Mouse (Mus musculus) hindbrain, embryonic 10.5 days (tissue): ENCODE measurements around the gene Phlda2. TPM values are rescaled to one million over a fixed set of nuclear protein-coding genes. Genes with fewer than 3 reads are reported as not detected.

Experiments
- DNase-seq: peaks from one replicate; pipeline ENCODE4 v3.0.0-alpha.2; 2017; ENCODE audit warnings: low spot score
- H3K27ac ChIP-seq: fragments of 300-500 bp; sonication (generic); 2 replicates; pipeline ENCODE4 v1.5.1; 2016; ENCODE audit warnings: mild to moderate bottlenecking, moderate library complexity
- H3K27me3 ChIP-seq: fragments of 300-500 bp; sonication (generic); 2 replicates; pipeline ENCODE4 v1.6.1; 2016; ENCODE audit warnings: mild to moderate bottlenecking; ENCODE audit not compliant: poor library complexity, insufficient read depth, severe bottlenecking
- H3K36me3 ChIP-seq: fragments of 300-500 bp; sonication (generic); 2 replicates; pipeline ENCODE4 v1.6.1; 2016; ENCODE audit warnings: mild to moderate bottlenecking, moderate library complexity
- H3K4me1 ChIP-seq: fragments of 300-500 bp; sonication (generic); replicated peaks from 2 replicates; pipeline ENCODE4 v1.6.1; 2016; ENCODE audit warnings: mild to moderate bottlenecking
- H3K4me3 ChIP-seq: fragments of 300-500 bp; sonication (generic); 2 replicates; pipeline ENCODE4 v1.5.1; 2016; ENCODE audit warnings: mild to moderate bottlenecking, moderate library complexity
- H3K9me3 ChIP-seq: fragments of 300-500 bp; sonication (generic); 2 replicates; pipeline ENCODE4 v1.6.1; 2016; ENCODE audit warnings: mild to moderate bottlenecking, moderate library complexity
- WGBS: fragments of 180-500 bp; shearing (Covaris S2); methylation state at CpG from one replicate; pipeline ENCODE4 v1.1.7; 2016; 5-methylcytosine and 5-hydroxymethylcytosine counted together
- polyA plus RNA-seq: library from polyadenylated mRNA; unstranded; fragments of >200 nt; fragmentation: Nextera tagmentation; extraction: Ambion mirVana; gene quantifications from 2 replicates; pipeline ENCODE4 v1.2.1, GENCODE M21; 2016

Phlda2 gene
- polyA plus RNA-seq, 1 experiment from 2014 or later = 0.92 TPM

DNA sequence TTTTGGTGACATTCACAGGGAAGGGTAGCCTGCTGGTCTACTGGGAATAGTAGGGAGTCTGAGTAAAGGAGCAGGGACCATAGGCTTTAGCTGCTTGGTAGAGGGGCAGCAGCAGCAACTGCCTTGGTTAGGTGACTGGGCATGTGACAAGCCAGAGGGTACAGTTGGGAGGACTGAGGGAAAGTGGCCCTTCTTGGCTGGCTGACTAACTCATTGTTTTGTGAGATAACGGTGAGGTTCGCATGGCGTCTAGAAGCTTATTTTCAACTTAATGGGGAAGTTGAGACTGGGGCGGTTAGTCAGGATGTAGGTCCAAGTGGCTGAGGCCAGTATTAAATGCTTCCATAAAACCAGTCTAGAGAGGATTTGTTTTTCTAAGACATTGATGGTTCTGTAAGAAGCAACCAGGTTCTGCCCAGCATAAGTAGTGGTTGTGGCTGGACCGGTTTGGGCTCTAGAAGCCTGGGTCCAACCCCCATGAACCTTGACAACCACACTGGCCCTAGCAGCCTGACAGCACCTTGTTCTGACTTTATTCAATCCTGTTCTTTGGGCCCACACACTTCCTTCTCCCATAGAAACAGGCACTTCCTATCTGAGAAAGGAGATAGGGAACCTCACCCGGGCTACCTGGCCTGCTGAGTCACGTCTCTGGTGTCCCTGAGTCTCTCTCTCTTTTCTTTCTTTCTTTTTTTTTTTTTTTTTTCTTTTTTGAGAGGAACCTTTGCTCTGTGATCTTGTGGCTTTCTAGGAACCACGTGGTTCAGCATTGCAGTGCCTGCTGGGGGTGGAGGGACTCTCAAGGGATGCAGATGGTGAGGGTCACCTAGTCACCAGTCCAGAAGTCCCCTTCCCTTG lies 7.6 kb downstream of the Phlda2 start:
- no peaks in the 10 kb centered on the region for H3K9me3 ChIP-seq
- H3K27me3 ChIP-seq = peaks cover 35% of the 10 kb centered on the region
- WGBS = 84% methylated on average over 8 of the region's 8 CpGs
- no peaks in the 10 kb centered on the region for H3K36me3 ChIP-seq
- no peak overlapping the region for H3K4me3 ChIP-seq
- no peak for DNase-seq
- H3K4me1 ChIP-seq = peaks cover 4% of the 10 kb centered on the region; the same call in 1 of the 2 replicates
- no peak overlapping the region for H3K27ac ChIP-seq

DNA sequence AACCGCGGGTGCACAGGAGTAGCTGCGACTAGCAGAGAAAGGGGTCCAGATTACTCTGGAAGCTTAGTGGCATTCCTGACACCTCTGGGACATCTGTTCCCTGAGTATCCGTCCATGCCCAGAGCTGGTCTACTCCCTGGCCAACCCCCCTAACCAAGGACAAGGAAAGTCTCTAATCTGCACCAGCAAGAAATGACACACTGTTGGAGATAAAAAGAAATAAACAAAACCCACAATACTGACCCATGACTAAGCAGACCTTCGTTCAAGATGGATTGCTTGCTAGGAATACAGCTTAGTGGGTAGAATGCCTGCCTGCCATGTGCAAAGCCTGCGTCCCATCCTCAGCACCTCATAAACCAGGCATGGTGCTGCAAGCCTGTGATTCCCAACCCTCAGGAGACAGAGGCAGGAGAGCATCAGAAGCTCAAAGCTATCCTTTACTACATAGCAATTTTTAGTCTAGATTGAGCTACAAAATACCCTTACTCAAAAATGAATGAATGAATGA lies 9.3 kb downstream of the Phlda2 start:
- H3K27me3 ChIP-seq = peaks cover 27% of the 10 kb centered on the region
- H3K9me3 ChIP-seq = no peaks in the 10 kb centered on the region
- H3K36me3 ChIP-seq = no peaks in the 10 kb centered on the region
- peaks cover 6% of the 10 kb centered on the region; the same call in 1 of the 2 replicates for H3K4me1 ChIP-seq
- no peak for DNase-seq
- H3K4me3 ChIP-seq = no peak overlapping the region
- H3K27ac ChIP-seq = no peak overlapping the region
- WGBS = 90% methylated on average over 6 of the region's 6 CpGs

GRCm38 (mm10) chr7:143489735-143490134 lies 13.2 kb downstream of the Phlda2 start:
- WGBS = 85% methylated on average over 6 of the region's 6 CpGs

DNA sequence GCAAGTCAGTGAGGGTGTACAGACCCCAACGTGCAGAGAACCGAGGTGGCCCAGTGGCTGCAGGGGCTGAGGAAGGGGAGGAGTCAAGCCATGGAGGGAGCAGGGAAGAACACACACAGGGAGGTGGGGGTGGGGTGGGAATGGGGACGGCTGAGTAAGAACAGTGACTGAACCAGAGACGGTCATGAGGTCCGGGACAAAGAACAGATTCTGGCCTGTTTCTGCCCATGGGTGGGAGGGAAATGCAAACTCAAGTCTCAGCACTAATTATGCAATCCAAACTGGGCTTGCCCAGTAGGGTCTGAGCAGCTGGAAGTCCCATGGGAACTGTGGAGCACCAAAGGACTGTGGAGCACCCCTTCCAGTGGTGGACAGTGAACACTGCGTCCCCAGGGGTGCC lies 20.4 kb downstream of the Phlda2 start:
- 16% methylated on average over 6 of the region's 6 CpGs for whole genome bisulfite sequencing
- Histone ChIP-seq H3K9me3 (no peaks in the 10 kb centered on the region), H3K4me3 (no peak overlapping the region), H3K4me1 (peaks cover 17% of the 10 kb centered on the region), H3K36me3 (no peaks in the 10 kb centered on the region), H3K27me3 (peaks cover 32% of the 10 kb centered on the region), H3K27ac (peak overlapping the region; percentile 56)
- no peak for DNase-seq

More at GRCm38 (mm10) chr7:143489735-143490134, 13.2 kb downstream of the Phlda2 start:
- Histone ChIP-seq H3K27ac (no peak overlapping the region), H3K4me3 (no peak overlapping the region), H3K36me3 (no peaks in the 10 kb centered on the region), H3K4me1 (peaks cover 6% of the 10 kb centered on the region; the same call in 1 of the 2 replicates), H3K9me3 (no peaks in the 10 kb centered on the region), H3K27me3 (peaks cover 26% of the 10 kb centered on the region)
- DNase-seq = no peak

- H3K4me3 ChIP-seq = no peak overlapping the region
- H3K27ac ChIP-seq = no peak overlapping the region
- peaks cover 17% of the 10 kb centered on the region for H3K4me1 ChIP-seq
- WGBS = 59% methylated on average over 5 of the region's 5 CpGs
- H3K36me3 ChIP-seq = no peaks in the 10 kb centered on the region
- DNase-seq = no peak
- peaks cover 37% of the 10 kb centered on the region for H3K27me3 ChIP-seq
- H3K9me3 ChIP-seq = no peaks in the 10 kb centered on the region
These were observed 21.1 kb downstream of the Phlda2 start for GRCm38 (mm10) chr7:143481806-143482387.

GRCm38 (mm10) chr7:143480498-143480897 lies 22.5 kb downstream of the Phlda2 start:
- Histone ChIP-seq H3K27ac (no peak overlapping the region), H3K27me3 (peaks cover 37% of the 10 kb centered on the region), H3K9me3 (no peaks in the 10 kb centered on the region), H3K4me3 (no peak overlapping the region), H3K36me3 (no peaks in the 10 kb centered on the region), H3K4me1 (peaks cover 17% of the 10 kb centered on the region)
- WGBS = 29% methylated on average over 13 of the region's 13 CpGs
- DNase-seq = peak; percentile 45

DNA sequence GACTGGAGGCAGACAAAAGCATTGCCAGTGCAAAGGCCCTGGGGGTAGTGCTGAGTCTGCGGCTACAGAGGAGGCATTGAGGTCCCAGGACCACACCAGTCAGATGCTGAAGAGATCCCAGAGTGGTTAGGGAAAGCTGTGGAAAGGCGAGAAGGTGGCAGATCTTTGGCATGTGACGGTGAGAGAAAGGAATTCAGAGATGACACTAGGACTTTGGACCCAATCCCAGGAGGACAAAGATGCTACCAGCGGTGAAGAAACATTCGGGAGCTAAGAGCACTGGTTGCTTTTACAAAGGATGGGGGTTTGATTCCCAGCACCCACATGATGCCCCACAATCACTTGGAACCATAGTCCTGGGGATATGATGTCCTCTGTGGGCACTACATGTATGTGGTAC lies 25.1 kb downstream of the Phlda2 start:
- Histone ChIP-seq H3K9me3 (no peaks in the 10 kb centered on the region), H3K27ac (no peak overlapping the region), H3K4me3 (no peak overlapping the region), H3K36me3 (no peaks in the 10 kb centered on the region), H3K27me3 (peaks cover 36% of the 10 kb centered on the region), H3K4me1 (peaks cover 21% of the 10 kb centered on the region)
- whole genome bisulfite sequencing = 90% methylated on average over 5 of the region's 5 CpGs
- DNase-seq = no peak

DNA sequence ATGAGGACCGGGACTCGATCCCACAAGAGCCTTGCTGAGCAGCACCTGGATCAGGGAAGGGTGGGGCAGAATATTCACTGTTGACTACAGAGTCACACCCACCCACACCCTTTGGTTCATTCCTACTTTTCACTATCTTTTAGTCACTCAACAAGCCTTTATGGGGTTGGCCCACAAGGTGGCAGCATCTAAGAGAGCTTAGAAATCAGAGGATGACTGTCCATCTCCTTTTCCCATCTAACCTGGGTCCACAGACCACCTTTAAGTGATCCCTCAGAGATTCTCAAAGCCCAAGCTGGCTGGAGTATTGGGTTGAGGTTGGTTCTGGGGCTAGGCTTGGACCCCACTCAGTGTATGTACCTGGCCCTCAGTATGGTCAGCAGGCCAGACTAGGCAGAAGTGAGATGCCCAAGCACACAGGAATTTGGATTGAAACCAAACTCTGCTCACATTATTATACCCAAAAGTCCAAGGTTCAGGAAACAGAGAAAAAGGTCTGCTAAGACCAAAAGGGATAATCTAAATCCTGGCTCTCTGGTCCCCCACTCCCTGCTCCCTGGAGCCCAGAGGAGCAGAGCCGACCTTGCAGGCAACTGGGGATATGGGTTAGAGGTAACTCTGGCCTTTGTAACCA lies 26.1 kb downstream of the Phlda2 start:
- Histone ChIP-seq H3K36me3 (no peaks in the 10 kb centered on the region), H3K27ac (no peak overlapping the region), H3K4me1 (peaks cover 15% of the 10 kb centered on the region), H3K4me3 (no peak overlapping the region), H3K27me3 (peaks cover 30% of the 10 kb centered on the region), H3K9me3 (no peaks in the 10 kb centered on the region)
- WGBS = 92% methylated on average over 3 of the region's 3 CpGs
- DNase-seq = no peak

- Histone ChIP-seq H3K9me3 (no peaks in the 10 kb centered on the region), H3K27ac (no peak overlapping the region), H3K4me3 (no peak overlapping the region), H3K27me3 (peaks cover 24% of the 10 kb centered on the region), H3K36me3 (no peaks in the 10 kb centered on the region), H3K4me1 (peaks cover 15% of the 10 kb centered on the region)
- 73% methylated on average over 11 of the region's 11 CpGs for WGBS
- DNase-seq = no peak
These were observed 27.1 kb downstream of the Phlda2 start for GRCm38 (mm10) chr7:143475876-143476275.

- Histone ChIP-seq H3K4me3 (no peak overlapping the region), H3K36me3 (no peaks in the 10 kb centered on the region), H3K9me3 (no peaks in the 10 kb centered on the region), H3K27ac (no peak overlapping the region), H3K27me3 (peaks cover 22% of the 10 kb centered on the region), H3K4me1 (peaks cover 11% of the 10 kb centered on the region)
- 41% methylated on average over 10 of the region's 10 CpGs for WGBS
- no peak for DNase-seq
These were observed 28.1 kb downstream of the Phlda2 start for GRCm38 (mm10) chr7:143474811-143475210.

DNA sequence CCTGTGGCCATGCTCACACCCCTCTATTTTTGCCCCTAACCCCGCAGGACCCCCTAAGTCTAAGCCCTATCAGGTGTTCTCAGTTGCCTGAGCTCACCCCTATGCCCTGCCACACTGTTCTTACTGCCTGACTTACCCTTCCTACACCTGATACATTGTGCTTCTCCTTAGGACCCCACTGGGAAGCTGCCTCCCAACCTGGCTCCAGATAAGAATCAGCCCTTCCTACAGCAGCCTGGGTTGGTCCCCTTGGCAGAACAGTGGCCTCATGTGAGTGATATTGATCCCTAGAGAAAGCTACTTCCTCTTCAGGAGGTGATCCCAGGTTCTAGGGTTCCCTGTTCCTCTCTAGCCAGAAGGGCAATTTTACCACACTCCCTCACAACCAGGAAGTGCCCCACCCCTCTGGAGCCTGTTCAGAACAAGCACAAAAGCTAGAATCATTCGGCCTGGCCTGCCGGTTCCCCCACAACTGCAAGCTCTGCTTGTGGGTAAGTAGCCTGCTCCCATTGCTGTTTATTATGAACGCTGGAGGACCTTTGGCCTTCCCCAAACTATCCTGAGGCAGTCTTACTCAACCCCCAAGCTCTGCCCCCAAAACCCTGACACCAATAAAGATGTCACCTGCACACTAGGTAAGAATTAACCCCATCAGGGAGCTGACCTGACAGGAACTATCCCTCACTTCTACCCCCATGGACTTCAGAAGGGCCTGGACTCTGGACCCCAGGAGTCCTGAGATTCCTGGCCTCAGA lies 29.4 kb downstream of the Phlda2 start, which contains the start of gene Slc22a18:
TSS of gene Slc22a18 (plus strand) at position 390 of the 755 bp plus-strand sequence.
- Histone ChIP-seq H3K27ac (no peak within 1 kb of the TSS), H3K27me3 (peaks cover 17% of the 10 kb centered on the region), H3K36me3 (no peaks in the 10 kb centered on the region), H3K4me3 (no peak within 1 kb of the TSS), H3K9me3 (no peaks in the 10 kb centered on the region), H3K4me1 (peaks cover 15% of the 10 kb centered on the region)
- 42% methylated on average over 4 of the region's 4 CpGs for WGBS
- no peak for DNase-seq

GRCm38 (mm10) chr7:143469946-143470345 lies 33.0 kb downstream of the Phlda2 start:
- H3K9me3 ChIP-seq = peaks cover 2% of the 10 kb centered on the region; the same call in 1 of the 2 replicates
- peaks cover 37% of the 10 kb centered on the region for H3K27me3 ChIP-seq
- peaks cover 42% of the 10 kb centered on the region for H3K4me1 ChIP-seq
- peak; percentile 81 for DNase-seq
- WGBS = 22% methylated on average over 8 of the region's 8 CpGs
- no peak overlapping the region for H3K27ac ChIP-seq
- no peaks in the 10 kb centered on the region for H3K36me3 ChIP-seq
- no peak overlapping the region for H3K4me3 ChIP-seq
